Mouse (Mus musculus) CD8-positive naive resting alpha-beta T cell, adult 57 days (primary cell): Measurements from ENCODE around the gene Tbc1d14. TPM values are rescaled to one million over a fixed set of nuclear protein-coding genes. Genes with fewer than 3 reads are reported as not detected.

Experiments used
- total RNA-seq: library from RNA; stranded (reverse); gene quantifications from one replicate; pipeline ENCODE4 v1.2.4, GENCODE M21; 2023

Gene Tbc1d14
- 68.2 TPM for total RNA-seq

GRCm38 (mm10) chr5:36593176-36593575, at the start of gene Tbc1d14:
TSS of gene Tbc1d14 (minus strand) at chr5:36593276.

GRCm38 (mm10) chr5:36484171-36484990, 108.7 kb downstream of the Tbc1d14 start, which contains the start of the genes Tada2b and Ccdc96:
TSS of gene Tada2b (minus strand) at chr5:36484285.
TSS of gene Ccdc96 (plus strand) at chr5:36484588.

GRCm38 (mm10) chr5:36464709-36465661, 128.1 kb downstream of the Tbc1d14 start, which contains the start of gene Grpel1:
TSS of gene Grpel1 (plus strand) at chr5:36464998.

Other genes starting within 250 kb of the Tbc1d14 start
- gene Sorcs2, start 195.1 kb downstream of the Tbc1d14 start, total RNA-seq = 3.9 TPM
- gene Grpel1, start 128.3 kb downstream of the Tbc1d14 start, total RNA-seq = 22.1 TPM
- 21.2 TPM for gene Tada2b, start 109.0 kb downstream of the Tbc1d14 start, total RNA-seq
- 0.37 TPM for gene Ccdc96, start 108.7 kb downstream of the Tbc1d14 start, total RNA-seq
- gene D5Ertd579e, start 102.7 kb upstream of the Tbc1d14 start, total RNA-seq = 33.3 TPM
- gene Bloc1s4, start 155.4 kb upstream of the Tbc1d14 start, total RNA-seq = 22.2 TPM
- 129 TPM for gene Mrfap1, start 203.5 kb upstream of the Tbc1d14 start, total RNA-seq
- 38.5 TPM for gene Man2b2, start 237.4 kb upstream of the Tbc1d14 start, total RNA-seq